Mouse (Mus musculus): ENCODE measurements at regions not wholly inside any gene's neighbourhood (a gene's known extent, or its start where the extent isn't known, plus 50 kb on each side); places are given as distances from the start of the nearest gene placed in this dataset.

DNA sequence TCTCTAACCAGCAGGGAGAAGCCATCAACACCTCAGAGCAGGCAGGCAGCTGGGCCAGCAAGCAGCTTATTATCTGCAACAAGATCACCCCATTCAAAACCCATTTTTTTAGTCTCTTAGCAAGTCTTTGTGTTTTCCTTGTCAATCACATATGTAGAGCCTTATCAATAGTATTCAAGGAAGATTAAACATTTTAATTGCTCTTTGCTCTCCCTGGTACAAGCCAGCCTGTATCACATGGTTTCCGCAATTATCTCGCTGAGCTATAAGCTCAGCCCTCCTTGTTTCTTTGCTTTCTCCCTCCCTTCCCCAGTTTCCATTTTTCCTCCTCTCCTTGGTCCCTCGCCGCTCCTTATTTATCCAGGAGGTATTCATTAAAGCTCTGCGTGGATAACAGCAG is 259.9 kb upstream of the Gm10131 start:
- no peak for TF ChIP-seq POLR2AphosphoS5 (IDR thresholded peaks at IDR 0.05; ENCODE audit: borderline replicate concordance, low read depth, low read length)
- no peak for TF ChIP-seq SMC3 (IDR thresholded peaks at IDR 0.05; ENCODE audit: low read depth, low read length)
- TF ChIP-seq UBTF (IDR thresholded peaks at IDR 0.05; ENCODE audit: borderline replicate concordance, insufficient read depth, low read depth, low read length): no peak
- TF ChIP-seq CTCF (IDR thresholded peaks at IDR 0.05 in 2 of 3, conservative IDR thresholded peaks at IDR 0.05 in 1 of 3; ENCODE audit: control insufficient read depth in 1 of 3, insufficient read depth in 1 of 3, low read depth in 2 of 3, low read length in 3 of 3, poor library complexity in 1 of 3, severe bottlenecking in 1 of 3): no peak
- no peak for TF ChIP-seq GABPA (IDR thresholded peaks at IDR 0.05; ENCODE audit: low read depth, low read length)
- TF ChIP-seq SIN3A (IDR thresholded peaks at IDR 0.05; ENCODE audit: low read length): no peak
- no peak for TF ChIP-seq EP300 (IDR thresholded peaks at IDR 0.05; ENCODE audit: low read depth in 1 of 2, low read length in 2 of 2)
- TF ChIP-seq GATA1 (IDR thresholded peaks at IDR 0.05; ENCODE audit: low read depth, low read length): no peak
- TF ChIP-seq CHD1 (IDR thresholded peaks at IDR 0.05; ENCODE audit: low read depth, low read length): no peak
- no peak for TF ChIP-seq MAFK (IDR thresholded peaks at IDR 0.05; ENCODE audit: borderline replicate concordance, low read depth, low read length)
- no peak for TF ChIP-seq POLR2A (IDR thresholded peaks at IDR 0.05; ENCODE audit: control insufficient read depth in 1 of 2, insufficient read depth in 1 of 2, low read depth in 1 of 2, low read length in 2 of 2, poor library complexity in 1 of 2)
- no peak for TF ChIP-seq USF1 (IDR thresholded peaks at IDR 0.05; ENCODE audit: low read depth, low read length)

All from MEL (cell line).